Mouse (Mus musculus): ENCODE measurements around the gene Abcc2.

Abcc2 gene

DNA sequence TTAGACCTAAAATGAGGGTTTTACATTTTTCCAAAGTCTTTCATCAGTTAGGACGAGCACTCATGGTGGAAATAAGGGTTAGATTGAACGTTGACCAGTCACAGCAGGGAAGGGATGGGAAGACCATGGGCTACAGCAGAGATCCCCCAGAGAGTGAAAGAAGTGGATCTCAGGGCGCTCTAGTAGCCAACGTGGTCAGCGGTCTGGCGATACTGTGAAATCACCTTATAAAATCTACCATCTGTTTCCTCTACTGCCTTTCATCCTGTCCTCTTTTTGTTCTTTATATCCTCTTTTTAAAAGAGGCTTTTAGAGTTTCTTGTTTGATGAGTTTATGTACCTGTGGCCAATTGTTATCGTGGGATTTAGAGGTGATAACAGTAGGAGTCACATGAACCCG lies 2.8 kb downstream of the Abcc2 start:
- DNase-seq = no peak

DNA sequence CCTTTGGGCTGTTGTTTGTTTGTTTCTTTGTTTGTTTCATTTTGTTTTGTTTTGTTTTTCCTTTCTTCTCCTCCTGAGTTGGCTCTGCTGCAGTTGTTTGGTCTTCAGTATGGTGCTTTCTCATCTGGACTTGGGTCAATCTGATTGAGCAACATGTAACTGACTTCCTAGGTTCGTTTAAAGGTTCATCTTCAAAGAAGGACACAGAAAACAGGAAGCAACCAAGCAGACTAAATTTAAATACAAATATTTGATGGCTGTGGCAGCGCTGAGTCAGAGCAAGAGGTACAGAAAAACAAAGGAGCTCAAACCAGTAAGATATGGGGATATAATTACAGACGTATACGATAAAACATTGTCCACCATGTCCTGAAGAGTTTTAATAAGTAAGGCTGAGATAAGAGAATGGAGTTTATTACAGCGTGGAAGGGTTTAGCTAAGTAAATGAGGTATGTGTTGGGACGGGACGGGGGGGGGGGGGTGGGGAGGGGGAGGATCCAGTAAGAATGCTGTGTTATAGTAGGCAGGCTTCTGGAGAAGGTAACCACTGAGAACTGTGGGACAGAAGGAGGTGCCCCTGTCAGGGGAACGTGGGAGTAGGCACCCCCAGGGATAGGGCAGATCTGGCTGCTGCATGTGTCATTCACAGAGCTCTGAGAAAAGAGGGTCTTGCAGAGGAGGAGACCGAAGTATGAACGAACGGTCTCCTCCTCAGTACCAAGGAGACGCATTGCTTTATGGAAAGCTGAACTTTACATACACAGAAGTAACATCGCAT lies 4.4 kb downstream of the Abcc2 start:
- DNase-seq = no peak

DNA sequence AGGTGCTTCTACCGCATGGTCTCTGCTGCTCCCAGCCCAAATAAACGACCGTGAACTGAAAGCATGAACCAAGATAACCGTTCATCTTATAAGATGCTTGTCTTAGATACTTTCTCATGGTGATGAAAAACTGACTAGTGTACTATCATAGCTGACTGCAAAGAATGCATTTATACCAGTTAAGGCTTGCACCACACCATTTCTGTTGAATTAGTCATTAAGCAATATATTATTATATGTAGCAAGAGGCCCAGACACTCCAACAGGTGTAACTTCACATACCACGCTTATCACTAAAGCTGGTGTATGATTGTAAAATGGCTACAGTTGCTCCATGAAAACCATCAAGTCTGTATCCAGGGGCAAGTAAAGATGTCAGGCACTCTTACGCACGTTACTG lies 7.8 kb downstream of the Abcc2 start:
- DNase-seq = no peak

DNA sequence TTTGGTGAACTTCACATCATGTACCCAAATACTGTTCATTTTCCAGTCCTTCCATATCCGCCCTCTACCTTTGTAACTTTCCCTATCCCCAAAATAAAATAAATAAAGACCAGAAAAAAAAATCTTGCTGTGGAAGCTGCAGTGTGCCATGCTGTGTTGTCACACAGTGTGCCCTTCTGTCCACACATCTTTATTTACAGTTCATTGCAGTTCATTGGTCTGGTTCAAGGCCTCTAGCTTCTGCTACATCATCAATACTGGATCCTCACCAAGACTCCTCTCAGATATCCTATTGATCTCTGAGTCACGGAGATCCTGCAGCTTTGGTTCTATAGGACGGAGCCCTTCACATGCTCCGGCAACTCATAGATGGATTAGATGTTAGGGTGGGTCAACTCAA lies 10.5 kb downstream of the Abcc2 start:
- no peak for DNase-seq

DNA sequence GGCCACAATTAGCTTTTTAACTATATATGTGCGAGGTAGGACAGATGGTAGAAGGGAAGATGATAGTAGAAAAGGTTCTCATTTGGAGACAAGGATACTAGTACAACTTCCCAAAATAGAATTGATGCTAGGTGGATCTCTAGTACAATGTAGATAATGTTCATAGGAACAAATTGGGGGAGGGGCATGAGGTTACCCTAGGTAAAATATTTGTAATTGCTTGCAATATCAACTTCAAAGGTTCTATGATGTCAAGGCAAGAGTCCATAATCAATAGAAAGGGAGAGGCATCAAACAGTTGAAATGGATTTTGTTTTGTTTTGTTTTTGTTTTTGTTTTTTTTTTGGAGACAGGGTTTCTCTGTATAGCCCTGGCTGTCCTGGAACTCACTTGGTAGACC lies 12.0 kb downstream of the Abcc2 start:
- no peak for DNase-seq

DNA sequence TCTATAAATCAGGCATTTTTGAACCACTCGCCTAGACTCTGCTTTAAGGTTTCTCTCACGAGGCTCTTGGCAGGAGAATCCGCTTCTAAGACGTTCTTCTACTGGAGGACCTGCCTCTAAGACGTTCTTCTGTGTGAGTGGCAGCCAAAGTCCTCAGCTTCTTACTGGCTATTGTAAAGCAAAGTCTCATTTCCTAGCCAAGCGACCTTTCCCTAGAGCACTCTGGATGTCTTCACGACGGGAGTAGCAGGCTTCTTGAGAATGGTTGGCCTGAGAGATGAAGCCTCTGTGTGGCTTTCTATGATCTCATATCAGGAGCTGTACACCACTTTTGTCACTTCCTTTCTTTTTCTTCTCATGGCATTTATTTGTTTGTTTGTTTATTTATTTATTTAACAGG lies 13.5 kb downstream of the Abcc2 start:
- DNase-seq = no peak

DNA sequence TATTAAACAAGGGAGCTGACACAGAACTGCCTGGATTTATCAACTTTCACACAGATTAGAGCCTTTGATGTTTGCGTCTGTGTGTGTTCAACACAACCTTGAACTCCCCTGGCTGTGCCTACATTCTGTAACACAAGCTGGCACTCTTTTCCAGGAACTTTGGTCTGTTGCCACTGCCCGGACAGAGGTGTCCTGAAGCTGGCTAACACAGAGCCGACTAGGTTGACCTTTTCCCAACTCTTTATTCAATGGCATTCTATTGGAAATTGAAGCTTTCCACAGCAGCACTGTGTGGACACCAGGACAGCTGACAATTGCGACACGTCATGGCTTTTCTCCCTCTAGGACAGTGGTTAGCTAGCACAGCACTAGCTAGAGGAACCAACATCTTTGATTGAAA lies 15.2 kb downstream of the Abcc2 start:
- no peak for DNase-seq

DNA sequence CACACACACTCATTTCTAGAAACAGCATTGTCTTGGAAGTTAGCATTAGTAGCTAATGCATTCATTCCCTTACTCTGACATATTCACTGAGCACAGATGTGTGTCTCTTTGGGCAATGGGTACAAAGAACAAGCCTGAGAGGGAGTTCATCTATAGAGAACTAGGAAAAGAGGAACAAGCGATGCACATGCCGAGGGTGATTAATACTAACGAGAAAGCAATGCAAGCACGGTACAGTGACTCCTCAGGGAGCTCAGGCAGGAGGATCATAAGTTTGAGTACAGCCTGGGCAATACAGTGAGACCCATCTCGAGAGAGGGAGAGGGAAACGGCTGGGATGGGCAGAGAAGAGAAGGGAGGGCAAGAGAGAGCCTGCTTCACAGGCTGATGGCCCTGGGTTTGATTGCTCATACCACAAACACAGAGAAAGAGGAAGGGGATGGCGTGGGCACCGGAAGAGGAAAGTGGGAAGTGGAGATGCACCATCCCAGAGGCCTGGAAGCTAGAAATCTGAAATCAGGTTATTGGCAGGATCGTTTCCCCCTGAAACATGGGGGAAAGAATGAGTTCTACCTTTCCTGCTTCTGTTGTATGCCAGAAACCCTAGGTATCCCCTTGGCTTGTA lies 19.5 kb downstream of the Abcc2 start:
- no peak for DNase-seq

DNA sequence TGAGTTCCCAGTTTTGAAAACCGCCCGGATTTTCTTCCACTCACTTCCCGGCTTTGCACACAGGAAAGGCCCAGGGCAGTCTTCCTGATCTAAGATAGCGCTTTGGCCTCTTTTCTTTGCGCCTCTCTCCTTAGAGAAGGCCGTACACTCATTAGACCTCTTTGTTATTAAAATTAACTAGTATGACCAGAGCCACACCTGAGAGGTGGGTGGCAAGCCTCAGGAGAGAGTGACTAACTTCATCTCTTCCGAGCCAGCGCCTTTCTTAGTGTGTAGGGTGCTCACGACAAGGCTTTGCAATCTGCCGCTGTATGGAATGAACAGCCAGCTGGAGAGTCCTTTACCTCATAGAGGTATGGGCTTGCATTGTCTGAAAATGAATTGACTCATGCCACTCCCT lies 21.9 kb downstream of the Abcc2 start:
- DNase-seq = no peak

DNA sequence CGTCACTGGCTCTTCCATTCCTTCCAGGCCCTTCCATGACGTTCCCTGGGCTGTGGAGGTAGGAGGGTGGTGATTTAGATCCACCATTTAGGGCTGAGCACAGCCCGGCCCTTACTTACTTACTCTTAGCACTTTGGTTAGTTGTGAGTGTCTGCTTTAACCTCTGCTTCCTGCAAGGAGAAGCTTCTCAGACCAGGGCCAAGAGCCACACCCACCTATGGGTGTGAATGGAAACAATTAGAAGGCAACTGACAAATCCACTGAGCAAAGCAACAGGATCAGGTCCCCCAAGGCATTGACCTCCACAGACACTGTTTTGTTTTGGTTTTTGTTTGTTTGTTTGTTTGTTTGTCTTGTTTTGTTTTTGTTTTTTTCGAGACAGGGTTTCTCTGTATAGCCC lies 27.3 kb downstream of the Abcc2 start:
- DNase-seq = no peak

DNA sequence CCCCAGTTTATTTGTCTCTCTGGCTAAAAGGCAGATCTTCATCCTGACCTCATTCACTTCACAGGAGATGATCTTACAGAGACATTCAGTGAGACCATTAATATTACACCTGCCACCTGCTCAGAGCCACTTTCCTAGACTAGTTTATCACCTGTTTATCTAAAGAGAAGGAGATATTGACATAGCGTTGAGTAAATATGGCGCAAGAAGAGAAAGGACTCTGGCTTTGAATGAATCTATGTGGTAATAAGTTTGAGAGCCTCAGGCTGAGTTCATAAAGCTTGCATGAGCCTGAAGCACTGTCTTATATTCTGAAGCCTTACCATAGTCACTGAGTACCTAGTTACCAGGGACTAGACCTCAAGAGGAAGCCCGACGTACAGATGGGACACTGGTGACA lies 29.4 kb downstream of the Abcc2 start:
- no peak for DNase-seq

DNA sequence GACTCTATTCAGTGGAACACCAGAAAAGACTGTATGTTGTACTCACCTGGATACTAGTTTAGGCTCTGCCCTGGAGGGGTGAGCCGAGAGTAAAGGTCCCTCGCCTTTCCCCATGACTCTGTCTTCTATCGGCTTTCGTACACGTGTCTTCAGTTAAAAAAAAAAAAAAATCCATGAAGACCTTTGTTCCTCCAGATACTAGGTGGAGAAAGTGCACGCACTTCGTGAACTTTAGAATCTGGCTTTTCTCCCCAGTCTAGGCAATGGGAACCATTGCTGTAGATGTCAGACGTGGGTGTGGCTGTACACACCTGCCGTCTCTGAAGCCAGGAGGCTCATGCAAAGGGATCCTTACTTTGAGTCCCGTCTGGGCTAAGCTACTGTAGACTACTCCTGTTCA lies 31.3 kb downstream of the Abcc2 start:
- DNase-seq = no peak

DNA sequence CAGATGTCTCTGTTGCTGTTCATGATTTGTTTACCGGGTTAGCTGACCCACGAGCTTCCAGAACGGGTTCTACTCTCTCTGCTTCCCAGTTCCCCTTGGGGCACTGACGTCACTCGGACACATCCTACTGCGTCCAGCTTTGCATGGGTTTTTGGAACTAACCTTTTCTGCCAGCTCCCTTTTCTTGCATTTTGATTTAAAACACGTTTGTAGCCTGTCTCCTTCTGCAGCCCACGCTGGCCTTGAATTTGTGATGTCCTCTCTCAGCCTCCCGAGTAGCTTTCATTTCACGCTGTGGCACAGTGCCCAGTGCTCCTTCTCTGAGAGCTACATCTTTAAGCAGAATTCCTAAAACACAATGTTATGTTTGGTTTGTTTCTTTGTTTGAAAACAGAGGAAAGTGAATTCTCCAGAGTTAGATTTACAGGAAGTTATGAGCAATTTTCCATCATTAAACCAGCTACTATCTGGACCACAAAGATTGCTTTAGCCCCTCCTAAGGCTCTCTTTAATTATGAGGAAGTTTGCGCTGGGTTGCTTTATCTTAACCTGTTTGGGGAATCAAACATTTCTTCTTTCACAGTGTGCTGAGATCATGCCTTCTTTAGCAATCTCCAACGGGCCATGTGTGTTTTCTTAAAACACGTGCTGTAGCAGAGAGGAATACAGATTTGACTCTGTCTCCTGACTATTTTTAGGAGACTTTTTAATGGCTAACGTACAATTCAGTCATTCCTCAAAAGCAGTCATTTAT lies 33.8 kb downstream of the Abcc2 start:
- peak; percentile 11 for DNase-seq

DNA sequence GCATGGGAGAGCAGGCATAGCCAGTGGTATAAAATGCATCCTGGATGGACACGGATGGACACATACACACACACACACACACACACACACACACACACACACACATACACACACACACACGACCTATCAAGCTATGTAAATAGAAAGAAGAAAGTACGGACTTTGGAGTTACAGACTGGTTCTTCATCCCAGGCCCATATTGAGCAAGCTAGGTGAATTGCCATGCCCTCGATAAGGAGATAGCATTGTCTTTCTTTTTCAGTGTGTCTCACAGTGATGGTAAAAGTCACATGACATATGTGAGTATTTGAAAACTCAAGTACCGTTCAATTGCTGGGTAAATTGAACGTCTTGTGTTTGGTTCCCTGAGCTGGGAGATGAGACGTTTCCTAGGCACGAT lies 44.9 kb downstream of the Abcc2 start:
- DNase-seq = no peak

DNA sequence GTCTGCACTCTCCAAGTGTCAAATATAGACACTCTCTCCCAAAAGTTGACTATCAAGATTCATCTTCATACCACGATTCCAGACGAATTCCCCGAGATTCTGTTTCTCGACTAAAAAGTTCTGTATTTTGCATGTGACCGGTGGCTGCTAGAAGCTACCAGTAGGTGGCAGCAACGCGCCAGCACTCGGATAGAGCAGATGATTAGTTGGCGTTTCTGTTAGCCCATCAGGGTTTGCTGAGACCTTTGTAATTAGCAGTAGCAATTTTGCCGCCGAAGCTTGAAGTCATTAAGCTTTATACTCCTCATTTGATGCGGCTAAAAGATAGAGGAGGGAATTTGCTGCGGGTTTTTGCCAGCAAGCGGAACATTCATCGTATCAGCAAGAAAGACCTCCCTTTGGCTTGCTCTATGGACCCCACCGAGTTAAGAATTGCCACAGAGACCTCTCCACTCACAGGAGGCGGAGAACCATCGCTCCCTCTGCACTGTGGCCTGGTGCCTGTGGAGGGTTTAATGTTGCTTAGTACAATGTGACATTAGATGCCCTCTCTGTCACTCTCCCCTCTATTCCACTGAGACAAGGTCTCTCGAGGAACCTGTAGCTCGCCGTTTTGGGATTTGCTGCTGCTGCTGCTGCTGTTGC lies 50.6 kb downstream of the Abcc2 start:
- peak; percentile 80 for DNase-seq

DNA sequence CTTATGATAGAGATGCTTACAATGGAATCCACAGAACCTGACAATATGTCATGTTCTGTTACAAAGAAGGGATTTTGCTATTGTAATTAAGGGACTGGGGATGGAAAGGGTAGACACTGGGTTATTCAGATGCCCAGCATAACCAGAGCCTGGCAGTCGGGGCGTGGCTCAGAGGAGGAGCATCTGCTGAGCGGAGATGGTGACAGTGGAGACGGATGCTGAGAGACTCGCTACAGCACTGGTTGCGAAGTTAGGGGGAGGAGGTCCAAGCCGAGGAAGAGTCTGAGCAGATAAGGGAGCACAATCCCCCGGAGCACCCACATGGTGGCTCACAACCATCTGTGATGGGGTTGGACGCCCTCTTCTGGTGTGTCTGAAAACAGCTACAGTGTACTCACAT lies 61.2 kb downstream of the Abcc2 start:
- DNase-seq = no peak

DNA sequence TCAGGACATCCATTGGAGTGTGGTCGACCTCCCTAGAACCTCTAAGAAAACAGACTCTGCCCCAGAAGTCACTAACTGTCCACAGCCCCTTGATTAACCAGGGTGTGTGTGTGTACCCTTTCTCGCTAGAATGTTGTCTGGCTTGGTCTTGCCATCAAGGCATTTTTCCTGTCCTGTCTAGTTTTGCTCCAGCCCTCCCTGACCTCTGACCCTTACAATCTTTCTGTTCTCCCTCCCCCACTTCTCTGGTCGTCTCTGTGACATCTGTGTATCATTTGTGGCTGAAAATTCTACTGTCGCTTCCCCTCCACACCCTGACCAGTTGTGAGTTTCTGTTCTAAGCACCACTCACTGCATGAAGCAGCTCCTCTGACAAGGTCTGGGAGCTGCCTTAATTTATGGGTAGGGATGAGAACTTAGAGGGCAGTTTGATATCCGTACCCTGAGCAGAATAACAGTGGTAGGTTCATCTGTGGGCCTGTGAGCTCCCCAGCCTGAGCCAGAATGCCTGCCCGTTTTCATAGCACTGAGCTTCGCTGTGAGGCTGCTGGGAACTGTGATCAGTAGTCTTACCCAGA lies 63.4 kb downstream of the Abcc2 start:
- peak; percentile 8 for DNase-seq

DNA sequence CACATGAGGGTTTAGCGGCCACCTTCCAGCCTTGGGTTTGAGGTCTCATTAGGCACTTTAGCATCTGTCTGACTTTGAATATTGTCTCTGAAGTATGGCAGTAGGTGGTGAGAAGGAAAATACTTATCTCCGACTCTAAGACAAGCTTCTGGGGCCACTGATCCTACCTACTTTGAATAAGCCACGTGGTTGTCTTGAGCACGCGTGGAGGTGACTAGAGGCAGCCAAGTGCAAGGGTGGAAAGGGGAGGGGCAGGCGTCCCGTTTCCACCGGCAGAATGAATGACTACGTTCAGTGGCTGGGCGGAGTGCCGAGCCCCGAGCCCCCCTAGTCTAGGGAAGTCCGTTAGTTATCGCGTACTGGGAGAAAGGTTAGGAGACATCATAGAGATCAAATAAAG lies 65.1 kb downstream of the Abcc2 start:
- DNase-seq = no peak

DNA sequence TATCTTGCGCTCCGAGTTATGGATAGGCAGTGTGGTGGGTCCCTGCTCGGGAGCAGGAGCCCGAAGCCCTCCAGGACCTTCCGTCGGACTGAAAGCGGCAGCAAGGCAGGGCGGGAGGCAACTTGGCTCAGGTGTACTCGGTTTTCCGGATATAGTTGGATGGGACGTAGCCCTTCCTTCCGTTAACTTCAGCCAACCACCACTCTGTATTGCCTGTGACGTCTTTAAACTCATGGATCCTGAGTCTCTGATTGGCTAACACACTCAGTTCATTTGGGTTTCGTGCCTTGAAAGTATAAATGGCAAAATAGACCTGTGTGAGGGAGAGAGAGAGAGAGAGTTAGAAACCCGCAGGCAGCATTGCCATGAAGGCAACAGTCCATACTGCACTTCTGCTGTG lies 66.0 kb downstream of the Abcc2 start:
- no peak for DNase-seq

DNA sequence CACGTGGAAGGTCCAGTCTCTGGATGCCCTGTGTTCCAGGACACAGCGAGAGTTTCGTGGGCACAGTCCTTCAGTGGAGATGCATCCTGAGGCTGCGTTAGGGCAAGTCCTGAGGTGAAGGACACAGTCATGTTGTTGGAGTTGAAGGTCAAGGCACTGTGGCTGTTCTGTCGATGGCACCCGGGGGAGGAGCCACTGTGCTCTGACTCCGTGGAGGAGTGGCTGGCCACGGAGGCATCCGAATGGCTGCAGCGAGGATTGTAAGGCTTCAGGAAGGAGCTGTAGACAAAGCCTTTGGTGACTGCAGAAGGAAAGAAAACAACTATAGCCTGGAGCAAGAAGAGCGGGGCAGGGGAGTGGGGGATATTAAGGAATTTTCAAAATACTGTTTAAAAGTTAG lies 68.0 kb downstream of the Abcc2 start:
- no peak for DNase-seq

DNA sequence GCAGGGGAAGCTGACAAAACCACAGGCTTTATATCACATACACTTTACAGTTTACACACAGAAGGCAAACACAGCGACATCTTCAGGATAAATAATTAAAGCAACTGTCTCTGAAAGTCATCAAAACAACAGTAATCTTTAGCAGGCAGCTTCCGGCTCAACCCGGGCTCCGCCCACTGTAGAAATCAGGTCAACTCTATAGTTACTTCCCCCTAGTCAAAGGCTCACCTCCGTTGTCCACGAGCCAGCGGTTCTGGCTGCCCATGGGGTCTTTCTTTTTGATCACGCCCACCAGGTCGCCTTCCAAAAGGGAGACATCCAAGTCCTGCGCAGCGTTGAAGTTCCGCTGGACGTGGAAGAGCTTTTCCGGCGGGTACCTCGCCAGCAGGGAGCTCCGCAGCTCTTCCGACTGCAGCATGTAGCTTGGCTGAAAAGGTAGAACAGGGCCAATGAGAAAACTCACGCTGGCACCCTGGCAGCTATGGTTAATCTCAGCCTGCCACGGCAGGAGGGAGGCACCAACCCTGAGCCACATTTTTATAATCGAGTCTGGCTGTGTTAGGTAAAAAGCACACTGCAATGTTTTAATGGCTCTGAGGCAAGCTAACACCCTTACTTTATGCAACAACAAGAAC lies 70.1 kb downstream of the Abcc2 start:
- peak; percentile 37 for DNase-seq

DNA sequence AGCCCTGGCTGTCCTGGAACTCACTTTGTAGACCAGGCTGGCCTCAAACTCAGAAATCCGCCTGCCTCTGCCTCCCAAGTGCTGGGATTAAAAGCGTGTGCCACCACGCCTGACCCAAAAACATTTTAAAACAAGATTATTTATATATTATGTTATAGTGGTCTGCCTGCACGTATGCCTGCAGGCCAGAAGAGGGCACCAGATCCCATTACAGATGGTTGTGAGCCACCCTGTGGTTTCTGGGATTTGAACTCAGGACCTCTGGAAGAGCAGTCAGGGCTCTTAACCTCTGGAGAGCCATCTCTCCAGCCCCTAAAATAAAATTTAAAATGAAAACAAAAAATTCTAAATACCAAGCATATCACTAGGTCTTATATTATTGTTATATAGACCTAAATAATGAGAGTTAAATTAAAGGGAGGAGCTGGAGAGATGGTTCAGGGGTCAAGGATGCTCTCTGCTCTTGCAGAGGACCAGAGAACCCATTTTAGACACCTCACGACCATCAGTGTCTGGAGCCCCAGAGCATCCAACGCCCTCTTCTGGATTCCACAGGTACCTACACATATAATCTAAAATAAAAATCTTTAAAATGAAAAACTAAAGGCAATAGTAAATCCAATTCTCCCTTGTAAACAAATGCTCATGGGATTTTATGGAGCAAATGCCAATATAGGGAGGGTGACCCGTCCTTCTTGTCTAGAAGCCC lies 71.0 kb downstream of the Abcc2 start:
- peak; percentile 12 for DNase-seq
